In genomic region chr5:32478972-32479371, GRCm38 (mm10) we compare ENCODE assay signal across 20 mouse cellular contexts.
"Had no signal": no experiment of that assay in that cellular context is flagged by ENCODE, and none has a peak within 500 bp of the region (broad histone marks: within the 10 kb centered on the region; RNA-seq: fewer than 3 reads in every experiment).

No protein-coding gene starts in this region.

- H3K4me1 ChIP-seq: limb, embryonic 10.5 days; midbrain, embryonic 10.5 days; midbrain, embryonic 13.5 days had no signal

- H3K27ac ChIP-seq: limb, embryonic 10.5 days; limb, embryonic 13.5 days; liver, embryonic 12.5 days; liver, embryonic 15.5 days; lung, embryonic 15.5 days; midbrain, embryonic 10.5 days; midbrain, embryonic 13.5 days had no signal

- ATAC-seq: liver, embryonic 12.5 days; midbrain, embryonic 13.5 days; midbrain, embryonic 16.5 days had no signal

- H3K9ac ChIP-seq: limb, embryonic 13.5 days; liver, embryonic 12.5 days; liver, embryonic 15.5 days; lung, embryonic 15.5 days; midbrain, embryonic 13.5 days had no signal

- H3K4me2 ChIP-seq: limb, embryonic 13.5 days; liver, embryonic 12.5 days; liver, embryonic 15.5 days; lung, embryonic 15.5 days; midbrain, embryonic 13.5 days had no signal

- H3K9me3 ChIP-seq: limb, embryonic 10.5 days; limb, embryonic 13.5 days; liver, embryonic 12.5 days; liver, embryonic 15.5 days; lung, embryonic 15.5 days; megakaryocyte, embryonic 14.5 days; midbrain, embryonic 10.5 days; midbrain, embryonic 13.5 days had no signal

- H3K27me3 ChIP-seq: limb, embryonic 13.5 days; liver, embryonic 12.5 days; liver, embryonic 15.5 days; lung, embryonic 15.5 days; megakaryocyte, embryonic 14.5 days; midbrain, embryonic 13.5 days had no signal

- DNase-seq: kidney, adult 18-20 months; kidney, adult 9 months; kidney, postnatal 14 days; kidney, postnatal 4 days; liver; lung, adult 18-20 months; lung, postnatal 10 days; lung, postnatal 36 days; thymus, adult 18-20 months; thymus, postnatal 36 days had no signal

- H3K4me3 ChIP-seq: limb, embryonic 10.5 days; limb, embryonic 13.5 days; liver, embryonic 12.5 days; liver, embryonic 15.5 days; lung, embryonic 15.5 days; megakaryocyte, embryonic 14.5 days; midbrain, embryonic 10.5 days; midbrain, embryonic 13.5 days; myocyte had no signal
